ENCODE assay signal across 12 mouse cellular contexts in genomic region chr3:153720922-153721321, GRCm38 (mm10). TPM values are rescaled to one million over a fixed set of nuclear protein-coding genes. Genes with fewer than 3 reads are reported as not detected.
DNase-seq lines count a peak whose midpoint lies in the region; ATAC-seq lines count a peak whose summit lies in the region.
"Had no signal": no experiment of that assay in that cellular context is flagged by ENCODE, and none has a peak within 500 bp of the region (broad histone marks: within the 10 kb centered on the region; RNA-seq: fewer than 3 reads in every experiment).

No protein-coding gene starts in this region.

- ATAC-seq in heart, embryonic 14.5 days (ENCODE audit: insufficient number of reproducible peaks, insufficient read depth, low FRiP score, low read depth), result no peak
- ATAC-seq in granulocyte monocyte progenitor cell, adult 5-6 weeks (replicated peaks; ENCODE audit: poor library complexity, severe bottlenecking), result peak; percentile 20; the same call in 1 of the 2 replicates
- no peak for ATAC-seq in liver, embryonic 16.5 days (ENCODE audit: low read depth)
- ATAC-seq: hindbrain, embryonic 16.5 days had no signal

- H3K4me2 ChIP-seq in heart, embryonic 14.5 days (ENCODE audit: low read length), result peak overlapping the region; percentile 29; the same call in 1 of the 2 replicates
- peak overlapping the region; percentile 48; the same call in 1 of the 2 replicates for H3K4me2 ChIP-seq in liver, embryonic 16.5 days (ENCODE audit: low read depth, low read length)
- H3K4me2 ChIP-seq: neural tube, embryonic 15.5 days had no signal

- intact Hi-C loops in left cerebral cortex, postnatal 36 days (cut with DNase I), result no loop called here

- H3K27me3 ChIP-seq in heart, embryonic 14.5 days (ENCODE audit: control insufficient read depth, insufficient read depth, low read length), result 0 out of 2 replicates have a peak, but pooled peaks cover 4% of the 10 kb centered on the region
- H3K27me3 ChIP-seq in liver, embryonic 16.5 days (ENCODE audit: control insufficient read depth, insufficient read depth, low read depth, low read length), result no peaks in the 10 kb centered on the region; the same call in 1 of the 2 replicates
- H3K27me3 ChIP-seq: neural tube, embryonic 15.5 days had no signal

- no peaks in the 10 kb centered on the region for H3K9me3 ChIP-seq in heart, embryonic 14.5 days (ENCODE audit: control insufficient read depth, low read length)
- H3K9me3 ChIP-seq in liver, embryonic 16.5 days (replicated peaks; ENCODE audit: control insufficient read depth, low read length), result no peaks in the 10 kb centered on the region
- H3K9me3 ChIP-seq: neural tube, embryonic 15.5 days had no signal

- no peaks in the 10 kb centered on the region for H3K36me3 ChIP-seq in heart, embryonic 14.5 days (ENCODE audit: control insufficient read depth, insufficient read depth, low read length)
- H3K36me3 ChIP-seq in liver, embryonic 16.5 days (ENCODE audit: control insufficient read depth, insufficient read depth), result no peaks in the 10 kb centered on the region
- H3K36me3 ChIP-seq: neural tube, embryonic 15.5 days had no signal

- 66% methylated on average over 4 of the region's 4 CpGs for WGBS in heart, embryonic 14.5 days
- 21% methylated on average over 4 of the region's 4 CpGs for WGBS in liver, embryonic 16.5 days (ENCODE audit: insufficient replicate concordance)

- DNase-seq in heart, postnatal 4 days, result no peak
- DNase-seq in MEL-GATA-1-ER (ENCODE audit: extremely low read depth, low read depth), result peak; percentile 67
- DNase-seq in gastrocnemius, postnatal 4 days (ENCODE audit: low spot score in 2 of 2), result no peak
- DNase-seq in left cerebral cortex, postnatal 36 days (ENCODE audit: low spot score in 2 of 2), result no peak
- DNase-seq: cerebellum, adult 11-12 months; lung, adult 2 months; spleen, adult 18-20 months had no signal

- H3K27ac ChIP-seq in heart, embryonic 14.5 days (replicated peaks in 1 of 2; ENCODE audit: control insufficient read depth in 1 of 2, insufficient read depth in 1 of 2, low read depth in 2 of 2, low read length in 2 of 2), result 0 out of 4 replicates have a peak overlapping the region, but pooled peaks of 1 of the 2 experiments have one; percentile 19
- peak overlapping the region; percentile 55; the same call in 1 of the 2 replicates for H3K27ac ChIP-seq in liver, embryonic 16.5 days (ENCODE audit: low read length)
- H3K27ac ChIP-seq: neural tube, embryonic 15.5 days had no signal

- no peak overlapping the region for H3K4me3 ChIP-seq in heart, embryonic 14.5 days (ENCODE audit: control insufficient read depth in 1 of 2, insufficient read depth in 1 of 2, low read depth in 1 of 2, low read length in 2 of 2)
- no peak overlapping the region; the same call in 1 of the 2 replicates for H3K4me3 ChIP-seq in liver, embryonic 16.5 days (ENCODE audit: low read depth, low read length)
- H3K4me3 ChIP-seq: neural tube, embryonic 15.5 days had no signal

- no peak overlapping the region for H3K9ac ChIP-seq in heart, embryonic 14.5 days (ENCODE audit: low read length)
- H3K9ac ChIP-seq in liver, embryonic 16.5 days (ENCODE audit: low read depth, low read length), result peak overlapping the region; percentile 36; the same call in 1 of the 2 replicates
- H3K9ac ChIP-seq: neural tube, embryonic 15.5 days had no signal

- H3K4me1 ChIP-seq in heart, embryonic 14.5 days (ENCODE audit: control insufficient read depth in 2 of 2, insufficient read depth in 2 of 2, low read length in 2 of 2), result peaks cover 24 to 44% of the 10 kb centered on the region in 2 experiments
- H3K4me1 ChIP-seq in liver, embryonic 16.5 days (ENCODE audit: control insufficient read depth, low read depth, low read length), result peaks cover 59% of the 10 kb centered on the region

RNA-seq across cellular contexts. Expression of gene St6galnac3, which starts 4.1 kb away (rescaled TPM):
- 23.7 and 27.7 TPM in 2 replicates for polyA plus RNA-seq in heart, embryonic 14.5 days (2014; fragmentation: Nextera tagmentation; extraction: Ambion mirVana)
- total RNA-seq in heart, postnatal 4 days (2021), result 10 to 100 TPM; 12.9 to 17.8 TPM
- 2.6 and 4.2 TPM in 2 replicates for total RNA-seq in granulocyte monocyte progenitor cell, adult 5-6 weeks (2014; fragmentation: Nextera tagmentation)
- 0.31 and 0.90 TPM in 2 replicates for total RNA-seq in granulocyte monocyte progenitor cell, adult 5-6 weeks (2017)
- 10.5 and 12.0 TPM in 2 replicates for polyA plus RNA-seq in liver, embryonic 16.5 days (2015; fragmentation: Nextera tagmentation; extraction: Ambion mirVana)
- total RNA-seq in gastrocnemius, postnatal 4 days (2021), result 10 to 100 TPM; 10.5 to 10.6 TPM
- total RNA-seq in left cerebral cortex, postnatal 36 days (2021), result 10 to 100 TPM; 16.9 to 20.2 TPM
